Mouse (Mus musculus) kidney, postnatal 10 days (tissue): ENCODE measurements around the gene Etv3.
A peak's percentile ranks its signal among the peaks of the same experiment; 100 is the strongest.
"Not testable (repeated sequence)": the region's sequence is repeated elsewhere in the genome, so short reads cannot be mapped to it uniquely, and the experiment has no call there.

Source experiments
- DNase-seq: peaks from one replicate; pipeline ENCODE4 v3.0.0; 2021; ENCODE audit warnings: mixed read lengths

Etv3 gene

DNA sequence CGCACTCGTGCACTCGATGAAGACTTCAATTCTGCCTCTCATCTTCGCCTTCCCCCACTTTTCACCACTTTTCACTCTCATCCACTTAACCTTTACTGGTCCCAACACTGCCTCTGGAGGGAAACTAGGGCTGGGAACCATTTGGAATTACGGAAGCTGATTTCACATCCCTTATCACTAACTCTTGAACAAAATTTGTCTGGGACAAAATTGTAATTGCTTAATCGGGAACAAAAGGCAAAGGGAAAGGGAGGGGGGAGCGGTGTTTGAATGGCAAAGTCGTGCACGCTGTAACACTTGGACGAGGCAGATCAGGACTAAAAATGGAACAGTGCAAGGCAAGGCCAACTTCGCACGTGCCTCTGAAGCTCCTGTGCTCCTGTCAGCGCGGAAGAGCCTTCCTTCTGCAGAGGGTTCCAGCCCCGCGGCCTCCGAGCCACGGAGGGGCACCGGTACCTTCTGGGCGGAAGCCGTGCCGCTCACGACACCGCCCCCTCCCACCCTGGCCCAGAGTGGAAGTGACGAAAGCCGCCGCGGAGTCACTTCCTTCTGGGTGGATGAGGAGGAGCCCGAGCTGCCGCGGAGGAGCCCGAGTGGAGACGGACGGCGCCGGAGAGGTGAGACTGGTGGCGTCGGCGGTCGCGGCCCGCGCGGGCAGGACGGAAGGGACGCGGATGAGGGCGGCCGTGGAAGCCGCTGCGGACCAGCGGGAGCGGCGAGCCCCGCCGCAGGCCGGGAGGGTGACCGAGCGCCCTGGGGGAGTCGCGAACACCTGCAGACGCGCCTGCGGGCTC, at the start of gene Etv3:
Gene Etv3, plus strand, starts transcription at position 365 of the 794 bp plus-strand sequence.
- DNase-seq, result peak; percentile 95

DNA sequence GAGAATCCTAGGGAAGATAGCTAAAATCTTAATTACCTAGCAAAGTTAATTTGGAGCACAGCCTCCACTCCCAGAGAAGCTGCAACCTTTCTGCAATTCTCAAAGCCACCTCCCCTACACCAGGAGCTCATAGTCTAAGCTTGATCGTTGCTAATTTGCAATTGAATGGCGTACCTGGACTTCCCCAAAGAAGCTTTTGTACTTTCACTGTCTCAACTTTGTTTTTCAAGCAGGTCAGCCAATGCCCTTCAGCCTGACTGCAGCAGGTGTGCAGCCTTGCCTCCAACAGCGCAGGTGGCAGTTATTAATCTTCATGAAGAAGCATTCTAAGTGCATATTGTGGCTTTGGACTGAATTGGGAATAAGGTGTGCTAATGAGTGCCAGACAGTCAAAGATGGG, 47.3 kb upstream of the Etv3 start:
- DNase-seq, result not testable (repeated sequence)

DNA sequence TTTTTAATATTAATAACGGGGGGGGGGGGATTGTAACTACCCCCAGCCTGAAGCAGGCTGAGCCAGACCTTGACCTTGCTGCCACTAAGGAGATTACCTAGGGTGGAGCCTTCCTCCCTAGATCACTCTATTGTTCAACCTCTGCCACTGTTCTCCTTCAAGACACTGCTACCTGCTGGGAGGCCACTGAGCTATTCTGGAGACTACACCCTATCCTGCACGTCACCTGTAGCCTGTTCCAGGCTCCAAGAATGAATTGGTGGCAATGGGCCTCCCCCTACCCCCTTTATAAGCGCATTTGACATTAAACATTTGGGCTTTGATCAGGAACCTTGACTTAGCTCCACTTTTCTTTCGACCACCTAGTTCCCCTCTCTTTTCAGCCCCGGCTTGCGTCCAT, 46.6 kb upstream of the Etv3 start:
- not testable (repeated sequence) for DNase-seq

DNA sequence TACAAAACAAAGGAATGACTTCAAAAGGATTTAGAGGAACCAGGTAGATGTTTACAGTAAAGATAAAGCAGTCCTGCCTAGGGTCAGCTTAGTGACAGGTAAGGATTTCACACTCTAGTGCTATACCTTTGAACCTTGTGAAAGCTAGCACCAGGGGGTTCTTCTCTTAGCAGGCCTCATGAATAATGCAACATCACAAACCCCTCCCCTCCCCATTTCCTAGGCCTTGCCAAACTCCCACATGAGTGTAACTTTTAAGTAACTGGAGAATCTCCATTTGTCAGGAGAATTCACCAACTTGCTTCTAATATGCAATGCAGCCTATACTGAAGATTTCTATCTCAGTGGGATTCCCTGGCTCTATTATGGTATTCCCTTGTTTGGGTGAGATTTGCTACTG, 46.0 kb upstream of the Etv3 start:
- DNase-seq, result not testable (repeated sequence)

DNA sequence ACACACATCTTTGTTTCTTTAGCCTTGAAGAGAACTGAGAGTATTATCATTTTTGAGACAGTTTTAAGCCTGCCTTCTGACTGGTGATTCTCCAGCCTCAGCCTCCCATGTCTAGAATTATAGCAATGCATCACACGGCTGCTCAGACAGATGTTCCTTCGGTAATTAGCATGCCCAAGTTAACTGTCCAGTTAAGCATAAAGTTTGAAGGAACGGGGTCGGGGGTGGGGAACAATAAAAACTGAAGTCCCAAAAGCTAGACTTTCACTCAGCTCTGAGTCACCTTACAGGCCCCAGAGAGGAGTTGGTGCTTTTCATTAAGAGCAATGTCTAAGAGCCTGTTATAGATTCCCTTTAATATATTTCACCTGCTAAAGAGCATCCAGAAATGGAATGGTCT, 37.8 kb upstream of the Etv3 start:
- DNase-seq, result no peak

DNA sequence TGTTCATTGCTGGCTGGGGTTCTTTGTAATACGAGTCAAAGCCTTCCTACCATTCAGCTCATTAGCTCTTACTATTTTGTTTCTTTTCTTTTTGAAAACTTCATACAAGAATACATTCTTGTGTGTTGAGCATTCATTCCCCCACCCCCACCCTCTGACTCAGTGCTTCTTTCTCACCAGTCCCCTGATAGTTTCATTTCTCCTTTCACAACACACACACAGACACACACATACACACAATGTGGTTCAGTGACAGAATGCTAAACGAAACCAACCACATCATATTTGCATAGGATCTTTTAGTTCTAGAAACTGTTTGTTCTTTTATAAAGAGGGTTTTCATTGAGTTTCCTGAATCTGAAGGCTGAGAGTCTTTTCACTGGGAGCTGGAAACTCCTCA, 37.3 kb upstream of the Etv3 start:
- DNase-seq, result no peak

DNA sequence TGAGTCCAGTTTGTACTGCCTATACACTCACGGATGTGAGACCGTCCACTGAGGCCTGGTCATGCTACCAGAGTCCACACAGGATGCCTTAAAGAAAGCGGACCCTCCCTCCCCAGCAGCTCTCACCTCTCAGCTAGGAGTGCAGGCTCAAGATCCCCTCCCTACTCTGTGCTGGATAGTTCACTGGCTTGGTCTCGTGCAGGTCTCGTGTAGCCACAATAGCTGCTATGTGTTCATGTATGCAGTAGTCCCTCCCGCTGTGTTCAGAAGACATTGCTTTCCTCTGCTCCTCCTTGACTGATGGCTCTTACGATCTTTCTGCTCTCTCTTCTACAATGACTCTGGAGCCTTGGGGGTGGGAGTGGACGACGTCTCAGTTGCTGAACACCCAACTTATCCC, 26.9 kb upstream of the Etv3 start:
- no peak for DNase-seq

DNA sequence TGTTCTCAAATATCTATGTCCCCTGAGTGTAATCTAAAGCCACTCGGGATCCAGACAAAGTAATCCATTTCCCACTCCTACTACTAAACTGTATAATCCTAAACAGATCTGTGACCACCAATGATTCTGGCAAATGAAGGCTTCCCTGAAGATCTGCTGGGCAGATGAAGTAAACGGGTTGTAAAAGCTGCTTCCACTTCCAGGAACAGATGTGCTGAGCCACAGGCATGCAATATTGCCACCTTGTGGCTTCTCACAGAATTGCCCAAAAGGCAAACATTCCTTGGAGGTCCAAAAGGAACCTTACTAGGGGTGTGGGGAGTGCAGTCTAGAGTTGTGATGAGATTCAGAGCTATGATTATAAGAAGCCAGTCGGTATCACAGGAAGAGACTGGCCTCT, 26.1 kb upstream of the Etv3 start:
- DNase-seq, result peak; percentile 85

DNA sequence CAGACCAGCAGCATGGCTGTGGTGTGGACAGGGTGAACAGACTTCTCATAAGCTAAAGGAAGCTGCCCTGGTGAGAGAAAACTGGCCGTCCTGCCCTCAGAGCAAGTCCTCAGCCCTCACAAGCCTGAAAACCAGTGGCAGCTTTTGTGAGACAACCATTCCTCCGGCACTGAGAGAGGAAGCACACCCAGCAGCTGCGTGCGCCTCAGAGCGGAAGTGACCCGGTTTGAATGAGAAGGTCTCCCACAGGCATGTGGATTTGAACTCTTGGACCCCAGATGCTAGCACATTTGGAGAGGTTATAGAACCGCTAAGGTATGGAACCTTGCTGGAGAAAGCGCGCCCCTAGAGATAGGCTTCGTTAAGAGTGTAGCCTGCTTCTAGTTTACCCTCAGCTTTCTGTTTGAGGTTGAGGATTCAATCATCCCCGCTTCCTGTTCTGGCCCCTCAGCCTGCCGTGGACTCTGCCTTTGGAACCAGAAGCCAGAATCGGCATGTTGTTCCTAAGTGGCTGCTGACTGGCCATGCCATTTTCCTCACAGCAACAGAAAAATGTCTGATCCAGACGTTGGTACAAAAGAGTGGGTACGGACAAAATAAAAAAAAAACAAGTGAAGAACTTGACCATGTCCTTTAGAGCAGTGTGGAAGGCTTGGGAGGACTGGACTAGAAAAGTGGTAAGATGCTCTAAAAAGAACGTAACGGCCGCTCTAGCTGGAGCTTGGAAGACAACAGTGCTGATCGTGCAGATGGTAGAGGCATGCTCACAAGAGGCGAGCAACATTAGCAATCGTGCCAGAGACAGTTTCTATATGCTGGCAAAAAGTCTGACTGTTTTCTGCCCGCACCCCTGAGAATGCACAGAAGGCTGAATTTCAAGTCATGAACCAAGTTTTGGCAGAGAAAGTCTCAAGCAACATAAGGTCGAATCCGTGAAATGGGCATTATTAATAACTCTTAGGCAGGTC, 24.8 kb upstream of the Etv3 start:
- DNase-seq, result no peak

DNA sequence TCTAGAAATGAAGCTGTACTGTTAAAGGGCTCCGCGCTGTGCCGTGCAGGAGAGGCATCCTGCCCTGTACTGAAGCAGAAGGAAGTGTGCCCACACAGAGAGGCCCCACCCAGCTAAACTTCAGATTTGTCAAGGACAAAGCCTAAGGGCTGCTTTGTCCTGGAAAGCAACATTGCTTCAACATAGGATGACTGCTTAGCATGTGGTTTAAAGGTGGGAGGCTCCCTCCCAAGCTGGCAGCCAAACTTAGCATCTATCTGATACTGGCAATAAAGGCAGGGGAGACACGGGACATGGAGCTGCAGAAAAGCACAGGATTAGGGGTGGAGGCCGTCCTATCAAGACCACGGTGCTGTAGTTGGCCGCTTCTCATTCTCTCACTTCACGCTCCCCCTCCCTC, 24.1 kb upstream of the Etv3 start:
- DNase-seq, result no peak

DNA sequence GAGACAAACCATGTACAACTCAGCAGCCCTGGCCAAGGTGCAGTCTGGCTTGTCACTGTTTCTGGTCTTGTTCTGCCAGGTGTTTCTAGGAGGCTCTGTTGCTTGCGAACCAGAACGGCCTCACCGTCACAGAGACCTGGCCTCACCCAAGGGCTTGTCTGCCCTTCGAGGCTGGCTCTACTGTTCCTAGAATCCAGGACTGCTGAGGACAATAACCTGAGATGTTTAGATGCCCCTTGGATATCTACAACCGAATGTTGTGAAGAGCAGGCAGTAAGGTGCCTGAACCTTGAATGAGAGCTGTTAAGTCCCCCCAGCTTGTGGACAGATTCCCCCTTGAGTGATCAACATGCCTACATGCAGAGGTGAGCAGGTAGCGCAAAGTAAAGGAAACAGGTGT, 22.4 kb upstream of the Etv3 start:
- DNase-seq, result no peak

DNA sequence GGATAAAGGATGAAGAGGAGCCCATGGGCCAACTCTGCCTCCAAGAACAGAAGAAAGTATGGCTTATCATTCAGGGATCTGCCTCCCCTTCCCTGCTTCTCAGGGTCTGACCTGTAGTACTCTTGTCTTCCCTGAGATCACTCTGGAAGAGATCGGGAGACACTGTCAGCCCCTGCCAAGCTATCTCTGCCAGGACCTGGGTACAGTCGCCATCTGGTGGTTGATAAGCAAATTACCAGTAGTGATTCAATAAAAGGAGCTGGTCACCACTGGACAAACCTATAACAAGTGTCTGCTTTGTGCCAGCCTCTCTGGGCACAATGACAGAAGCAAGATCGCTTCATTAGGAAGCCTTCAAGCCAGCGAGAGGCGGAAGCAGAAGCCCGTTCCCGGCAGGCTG, 20.9 kb upstream of the Etv3 start:
- DNase-seq, result peak; percentile 56

DNA sequence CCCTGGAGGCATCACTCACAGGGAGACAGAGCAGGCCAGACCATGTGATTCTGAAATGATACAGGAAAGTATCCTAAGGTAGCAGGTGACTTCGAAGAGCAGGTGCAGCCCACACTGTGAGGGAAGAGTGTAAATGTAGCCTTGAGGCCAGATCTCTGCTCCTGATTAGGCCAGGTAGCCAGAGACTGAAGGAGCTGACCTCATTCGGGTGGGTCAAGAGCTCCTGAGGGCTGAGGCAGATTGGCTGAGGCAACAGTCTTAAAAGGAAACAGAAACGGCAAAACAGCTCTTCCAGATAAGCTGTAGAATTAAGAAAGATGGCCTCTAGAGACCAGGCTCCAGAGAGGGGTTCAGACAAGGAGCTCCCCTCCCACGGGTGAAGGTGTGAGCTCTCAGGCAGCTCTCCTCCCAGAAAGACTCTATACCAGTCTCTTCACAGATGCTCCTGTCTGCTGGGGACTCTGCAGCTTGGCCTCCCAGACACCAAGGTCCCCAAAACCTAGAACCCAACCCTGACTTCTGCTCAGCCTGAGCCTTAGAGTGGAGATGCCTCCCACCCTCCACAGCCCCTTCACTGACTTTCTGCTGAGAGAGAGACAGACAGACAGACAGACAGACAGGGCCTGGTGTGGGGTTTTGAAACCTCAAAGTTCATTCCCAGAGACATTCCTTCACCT, 20.3 kb upstream of the Etv3 start:
- DNase-seq, result no peak

DNA sequence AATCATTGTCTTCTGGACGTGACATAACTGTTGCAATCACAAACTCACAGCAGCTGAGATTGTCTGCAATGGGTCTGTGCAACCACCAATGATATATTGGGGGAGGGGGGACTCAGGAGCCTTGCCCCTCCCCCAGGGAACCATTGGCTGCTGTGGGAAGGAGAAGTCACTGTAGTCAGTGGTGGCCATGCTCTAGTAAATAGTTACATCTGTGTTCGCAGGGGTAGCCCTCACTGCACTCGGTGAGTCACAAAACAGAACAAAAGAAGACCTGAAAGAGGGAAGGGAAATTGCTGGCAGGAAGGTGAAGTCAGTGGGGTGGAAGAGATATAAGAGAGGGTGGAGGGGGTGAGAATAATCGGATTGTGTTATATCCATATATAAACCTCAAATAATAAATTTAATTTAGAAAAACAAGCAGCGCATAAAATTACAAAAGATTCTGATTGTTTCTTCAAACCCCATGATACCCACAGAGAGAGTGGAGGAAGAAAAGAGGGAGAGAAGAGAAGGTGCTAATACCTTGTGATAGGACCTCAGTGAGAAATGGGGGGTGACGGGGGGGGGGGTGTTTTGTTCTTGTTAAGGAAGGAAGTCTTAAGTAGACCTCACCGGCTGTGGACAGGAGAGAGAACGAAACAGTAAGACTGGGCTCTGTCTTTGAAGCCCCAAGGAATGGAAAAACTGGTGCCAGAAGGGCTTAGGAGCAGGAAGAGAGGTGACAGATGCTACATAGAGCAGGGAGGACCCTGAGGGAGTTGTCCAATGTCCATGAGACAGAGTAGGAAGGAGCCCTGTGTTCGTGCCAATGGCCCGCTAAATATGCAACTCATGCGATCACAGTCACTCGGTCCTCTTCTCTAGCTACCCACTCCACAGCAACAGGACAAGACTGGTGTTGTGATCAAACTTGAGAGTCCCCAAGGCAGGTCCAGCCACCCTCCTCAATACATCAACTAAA, 18.5 kb upstream of the Etv3 start:
- no peak for DNase-seq

DNA sequence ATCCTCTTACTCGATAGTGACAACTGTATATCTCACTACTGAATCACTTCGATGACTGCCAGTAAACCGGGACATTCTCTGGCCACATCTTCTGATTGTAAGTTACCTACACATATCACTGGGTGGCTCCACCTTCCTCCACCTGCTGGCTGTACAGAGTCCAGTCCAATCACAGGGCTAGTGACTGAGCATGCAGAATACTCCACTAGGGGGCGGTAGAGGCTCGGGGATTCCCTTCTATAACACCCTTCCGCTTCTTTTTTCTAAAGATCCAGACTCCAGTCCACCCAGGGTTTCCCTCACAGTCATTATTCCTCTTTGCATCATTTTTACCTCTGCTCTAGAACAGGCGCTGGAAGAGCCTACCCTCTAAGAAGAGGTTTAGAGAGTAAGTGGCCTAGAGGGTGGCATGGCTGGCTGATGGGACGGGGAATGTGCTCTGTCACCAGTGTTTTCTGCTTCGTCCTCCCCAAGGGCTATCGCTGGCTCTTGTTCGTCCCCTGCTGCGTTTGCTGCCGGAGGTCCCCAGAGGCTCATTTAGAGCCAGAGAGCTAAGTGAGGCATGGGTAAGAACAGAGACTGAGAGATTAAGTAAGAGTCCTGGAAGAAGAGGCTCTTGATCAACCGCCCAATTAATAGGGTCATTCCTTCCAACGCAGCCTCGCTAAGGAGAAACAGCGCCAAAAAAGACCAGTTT, 16.9 kb upstream of the Etv3 start:
- peak; percentile 94 for DNase-seq

DNA sequence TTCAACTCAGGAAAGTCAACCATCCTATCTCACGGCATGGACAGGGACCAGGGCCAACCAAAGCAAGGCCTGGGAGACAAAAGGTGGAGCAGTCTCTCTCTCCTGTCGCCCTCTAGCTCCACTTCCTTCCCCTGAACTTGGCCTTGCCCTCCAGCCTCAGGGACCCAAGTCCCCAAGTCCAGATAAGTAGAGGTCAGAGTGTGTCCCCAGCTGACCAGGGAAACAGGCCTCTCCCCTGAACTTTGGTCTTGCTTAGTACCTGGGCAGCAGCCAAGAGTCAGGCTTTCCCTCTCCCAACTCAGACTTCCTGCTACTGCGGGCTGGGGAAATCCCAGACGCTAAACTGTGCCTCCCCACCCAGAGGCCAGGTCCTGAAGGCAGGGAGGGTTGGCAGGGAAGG, 16.1 kb upstream of the Etv3 start:
- peak; percentile 80 for DNase-seq

DNA sequence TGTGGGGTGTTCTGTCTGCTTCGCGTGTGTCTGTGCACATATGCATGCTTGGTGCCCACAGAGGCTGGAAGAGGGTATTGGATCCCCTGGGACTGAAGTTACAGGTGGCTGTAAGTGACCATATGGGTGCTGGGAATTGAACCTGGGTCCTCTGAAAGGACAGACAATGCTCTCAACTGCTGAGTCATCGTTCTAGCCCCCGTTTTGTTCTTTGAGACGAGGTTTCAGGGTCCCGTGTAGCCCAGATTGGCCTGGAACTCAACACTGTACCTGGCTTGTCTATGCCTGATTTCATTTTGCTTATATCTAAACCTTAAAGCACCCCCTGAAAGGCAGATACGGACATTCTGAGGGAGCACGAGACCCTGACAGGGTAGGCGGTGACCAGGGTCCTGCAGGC, 14.4 kb upstream of the Etv3 start:
- no peak for DNase-seq

DNA sequence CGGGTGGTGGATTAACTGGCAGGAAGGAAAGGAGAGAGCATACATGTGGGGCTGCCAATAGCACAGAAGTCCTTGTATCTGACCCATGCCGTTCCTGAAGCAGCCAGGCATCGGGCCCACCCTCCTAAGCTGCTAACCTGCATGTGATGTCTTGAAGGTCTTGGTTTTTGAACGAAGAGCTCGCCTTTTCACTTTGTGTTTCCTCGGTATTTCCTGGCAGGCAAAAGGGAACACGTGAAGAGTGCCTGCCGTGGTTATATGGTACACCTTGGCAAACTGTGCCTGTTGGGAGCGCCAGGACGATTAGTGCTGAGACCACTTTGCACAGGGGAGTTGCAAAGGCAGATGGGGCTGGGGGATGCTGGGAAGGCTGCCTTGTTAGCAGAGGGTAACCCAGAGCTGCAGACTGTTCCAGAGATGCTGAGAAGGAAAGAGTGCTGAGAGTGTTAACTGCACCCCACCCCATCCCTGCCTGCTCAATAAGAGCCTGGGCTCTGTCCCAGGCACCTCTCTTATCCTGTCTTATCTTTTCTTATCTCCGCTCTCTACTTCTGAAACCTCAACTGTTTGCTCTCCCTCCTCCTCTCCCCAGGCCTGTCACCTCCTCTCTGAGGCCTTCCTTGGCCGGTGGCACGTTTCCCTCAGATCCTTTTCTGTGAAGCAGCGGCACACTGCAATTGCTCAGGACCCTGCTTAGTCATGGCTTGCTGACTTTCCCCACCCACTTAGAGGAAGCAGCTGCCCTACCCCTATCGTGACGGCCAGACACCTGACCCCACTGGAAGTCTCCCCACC, 13.0 kb upstream of the Etv3 start:
- DNase-seq, result no peak

DNA sequence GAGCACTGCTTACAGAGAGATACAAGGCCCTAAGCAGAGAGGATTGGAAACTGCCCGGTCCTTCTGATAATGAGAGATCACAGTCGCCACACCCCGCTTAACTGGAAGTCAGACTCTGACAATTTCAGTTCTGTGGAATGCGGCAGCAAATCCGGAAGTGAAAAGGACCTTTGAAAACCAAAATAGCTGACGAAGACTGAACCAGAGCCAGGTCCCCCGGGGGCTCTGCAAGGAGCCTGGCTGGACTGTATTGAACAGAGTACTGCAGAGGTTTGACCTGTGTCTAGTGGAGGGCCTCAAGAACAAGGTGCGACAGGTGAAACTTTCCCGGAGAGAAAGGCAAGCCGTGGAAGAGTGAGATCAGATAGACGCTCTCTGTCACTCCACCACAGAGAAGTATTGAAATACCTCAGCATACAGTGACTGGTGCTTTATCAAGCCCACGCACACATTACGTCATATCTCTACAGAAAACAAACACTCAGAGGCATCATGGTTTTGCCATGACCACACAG, 9.6 kb upstream of the Etv3 start:
- DNase-seq, result peak; percentile 65

DNA sequence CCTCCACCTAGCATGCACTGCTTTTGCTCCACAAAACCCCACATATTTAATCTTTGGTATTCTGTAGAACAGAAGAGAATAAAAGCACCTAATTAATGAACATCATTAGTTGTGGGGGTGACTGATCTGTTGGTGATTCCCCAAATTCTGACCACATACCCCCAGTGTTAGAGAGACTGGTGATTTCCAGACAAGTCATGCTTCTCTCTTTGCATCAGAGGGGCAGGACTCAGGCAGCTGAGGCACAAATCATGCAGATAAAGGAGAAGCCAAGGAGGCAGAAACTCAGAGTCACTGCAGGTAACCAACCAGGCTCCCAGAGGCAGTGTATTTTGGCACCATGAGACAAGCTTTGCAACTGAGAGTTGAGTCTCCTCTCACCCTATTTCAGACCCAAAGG, 6.8 kb upstream of the Etv3 start:
- no peak for DNase-seq
